ENCODE assay signal across 12 mouse cellular contexts in genomic region chr1:86229184-86229829, GRCm38 (mm10).
DNase-seq lines count a peak whose midpoint lies in the region; ATAC-seq lines count a peak whose summit lies in the region.
"Had no signal": no experiment of that assay in that cellular context is flagged by ENCODE, and none has a peak within 500 bp of the region (broad histone marks: within the 10 kb centered on the region; RNA-seq: fewer than 3 reads in every experiment).

No protein-coding gene starts in this region.

- no peak overlapping the region for H3K9ac ChIP-seq in heart, embryonic 15.5 days
- H3K9ac ChIP-seq: kidney, embryonic 15.5 days; midbrain, embryonic 12.5 days had no signal

- H3K36me3 ChIP-seq in heart, embryonic 15.5 days = no peaks in the 10 kb centered on the region
- H3K36me3 ChIP-seq: kidney, embryonic 15.5 days; midbrain, embryonic 12.5 days had no signal

- ATAC-seq in heart, embryonic 15.5 days (replicated peaks; ENCODE audit: insufficient number of reproducible peaks, insufficient read depth, low FRiP score, low read depth) = no peak
- ATAC-seq in common myeloid progenitor, adult 5-6 weeks (replicated peaks; ENCODE audit: low read depth, poor library complexity, severe bottlenecking) = peak; percentile 33; the same call in 1 of the 2 replicates

- no peaks in the 10 kb centered on the region for H3K9me3 ChIP-seq in heart, embryonic 15.5 days (replicated peaks)
- H3K9me3 ChIP-seq: kidney, embryonic 15.5 days; midbrain, embryonic 12.5 days had no signal

- no peak for DNase-seq in heart, adult 8-10 months (ENCODE audit: low spot score)
- DNase-seq in A20 (ENCODE audit: low read depth, low spot score) = peak; percentile 69
- DNase-seq in monocyte, adult 2 months (ENCODE audit: low read depth in 1 of 2, low spot score in 2 of 2) = peak; percentile 45 to 64
- DNase-seq in testis, postnatal 14 days (ENCODE audit: low spot score) = no peak
- no peak for DNase-seq in adrenal gland, postnatal 25 days
- no peak for DNase-seq in left cerebral cortex, postnatal 14 days (ENCODE audit: low spot score in 2 of 2)
- DNase-seq: cerebellum, adult 11-12 months had no signal

- H3K4me3 ChIP-seq in heart, embryonic 15.5 days = no peak overlapping the region
- H3K4me3 ChIP-seq: kidney, embryonic 15.5 days; left cerebral cortex, adult 2 months; midbrain, embryonic 12.5 days had no signal

- intact Hi-C loops in left cerebral cortex, postnatal 14 days (cut with DNase I) = no loop called here

- 0 out of 2 replicates have a peak overlapping the region, but pooled peaks have one; percentile 7 for H3K27ac ChIP-seq in heart, embryonic 15.5 days
- H3K27ac ChIP-seq: kidney, embryonic 15.5 days; left cerebral cortex, adult 2 months; midbrain, embryonic 12.5 days had no signal

- H3K4me1 ChIP-seq in heart, embryonic 15.5 days (replicated peaks) = peaks cover 21% of the 10 kb centered on the region
- H3K4me1 ChIP-seq: midbrain, embryonic 12.5 days had no signal

- H3K4me2 ChIP-seq in heart, embryonic 15.5 days = no peak overlapping the region
- H3K4me2 ChIP-seq: kidney, embryonic 15.5 days; midbrain, embryonic 12.5 days had no signal

- H3K27me3 ChIP-seq in heart, embryonic 15.5 days = no peaks in the 10 kb centered on the region
- H3K27me3 ChIP-seq: kidney, embryonic 15.5 days; midbrain, embryonic 12.5 days had no signal

- 77% methylated on average over 9 of the region's 9 CpGs for WGBS in heart, embryonic 15.5 days

Comparison
In these comparisons a context has a peak if more than half of its experiments do, and no peak if none do; other contexts are left out.
1. DNase-seq: peak in A20 (single experiment) and monocyte, adult 2 months (2 of 2); none in heart, adult 8-10 months (single experiment), testis, postnatal 14 days (single experiment), adrenal gland, postnatal 25 days (single experiment) and left cerebral cortex, postnatal 14 days (0 of 2).